Mouse (Mus musculus) cerebellum, adult 8-10 months (tissue): ENCODE measurements around the gene Gtf2ird1.
"Not testable (repeated sequence)": the region's sequence is repeated elsewhere in the genome, so short reads cannot be mapped to it uniquely, and the experiment has no call there.

Experiments
- DNase-seq: peaks from one replicate; pipeline ENCODE4 v3.0.0; 2022

Gtf2ird1 gene

DNA sequence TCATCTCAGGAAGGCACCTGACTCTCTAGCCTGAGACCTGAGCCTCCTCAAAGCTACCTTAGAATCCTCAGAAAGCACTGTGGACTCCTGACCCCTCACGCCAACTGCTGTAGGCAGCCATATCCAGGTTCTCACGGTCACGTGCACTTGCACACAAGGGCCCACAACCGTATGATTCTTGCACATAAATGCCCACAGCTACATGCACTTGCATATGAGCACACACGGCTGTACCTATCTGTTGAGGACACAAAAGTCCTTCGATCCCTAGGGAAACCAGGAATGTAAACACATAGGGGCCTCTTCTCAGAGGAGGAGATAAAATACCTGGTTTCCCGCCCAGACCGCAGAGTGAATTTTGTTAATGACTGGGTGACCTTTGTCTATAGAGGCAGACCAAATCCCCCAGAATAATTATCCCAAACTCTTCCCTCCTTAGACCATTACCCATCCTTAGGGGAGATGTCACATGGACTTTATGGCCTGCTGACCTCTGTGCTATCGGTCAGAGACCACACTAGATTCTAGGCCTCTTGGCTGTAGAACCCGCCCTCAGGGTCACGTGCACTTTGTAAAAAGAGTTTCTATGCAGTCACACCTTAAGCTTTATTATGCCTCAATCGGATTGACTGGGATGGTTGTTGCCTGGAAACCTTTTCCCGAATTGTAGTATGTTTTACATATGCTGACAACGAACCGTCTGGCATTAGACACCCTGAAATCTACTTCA, 58.9 kb downstream of the Gtf2ird1 start:
- no peak for DNase-seq

DNA sequence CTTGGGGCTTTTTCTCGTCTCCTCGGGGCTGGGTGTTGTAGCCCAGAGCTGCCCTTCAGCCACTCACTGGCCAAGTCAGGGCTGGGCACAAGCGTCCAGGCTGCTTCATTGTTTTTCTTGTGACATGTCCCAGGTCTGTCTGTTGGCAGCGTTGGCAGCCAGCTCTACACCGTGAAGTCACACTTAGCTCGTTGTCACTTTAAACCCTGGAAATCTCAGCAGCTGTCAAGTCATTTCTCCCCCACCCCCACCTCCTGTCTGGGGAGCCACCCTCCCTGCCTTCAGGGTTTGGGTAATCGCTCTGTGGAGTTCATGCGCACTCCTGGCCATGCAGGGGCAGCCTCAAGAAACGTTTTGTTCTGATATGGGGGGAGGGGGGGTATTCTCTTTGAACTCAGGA, 60.0 kb downstream of the Gtf2ird1 start:
- DNase-seq: no peak

DNA sequence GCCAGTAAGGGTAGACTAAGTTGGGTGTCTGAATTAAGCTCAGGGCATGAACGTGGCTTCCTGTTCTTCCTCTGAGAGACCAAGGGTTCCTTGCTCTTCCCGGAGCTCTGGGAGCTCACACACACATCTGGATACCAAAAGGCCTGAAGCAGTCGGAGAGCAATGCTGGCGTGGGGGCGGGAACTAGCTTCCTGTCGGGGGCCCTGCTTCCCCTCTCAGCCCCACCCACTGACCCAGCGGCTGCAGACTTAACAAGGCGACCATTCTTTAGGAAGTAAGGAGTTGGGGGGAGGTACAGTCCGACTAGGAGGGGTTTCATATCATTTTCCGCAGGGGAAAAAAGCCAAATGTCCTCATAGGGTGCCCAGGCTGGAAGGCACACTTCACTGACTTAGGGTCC, 61.9 kb downstream of the Gtf2ird1 start:
- no peak for DNase-seq

DNA sequence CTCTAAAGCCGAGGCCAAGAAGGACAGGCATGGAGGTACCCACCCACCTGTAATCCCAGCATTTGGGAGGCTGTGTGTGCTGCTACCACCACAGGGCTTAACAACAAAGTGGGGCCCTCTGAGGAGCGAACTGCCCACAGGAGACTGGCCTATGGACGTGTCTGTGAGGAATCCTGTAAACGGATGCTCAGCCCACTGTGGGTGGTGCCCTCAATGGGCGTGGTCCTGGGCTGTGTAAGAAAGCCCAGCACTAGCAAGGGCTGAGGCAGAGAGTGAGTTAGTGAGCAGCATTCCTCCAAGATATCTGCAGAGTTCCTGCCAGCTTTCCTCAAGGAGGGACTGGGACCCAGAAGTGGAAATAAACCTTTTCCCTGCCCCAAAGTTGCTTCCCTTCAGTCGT, 62.9 kb downstream of the Gtf2ird1 start:
- no peak for DNase-seq

DNA sequence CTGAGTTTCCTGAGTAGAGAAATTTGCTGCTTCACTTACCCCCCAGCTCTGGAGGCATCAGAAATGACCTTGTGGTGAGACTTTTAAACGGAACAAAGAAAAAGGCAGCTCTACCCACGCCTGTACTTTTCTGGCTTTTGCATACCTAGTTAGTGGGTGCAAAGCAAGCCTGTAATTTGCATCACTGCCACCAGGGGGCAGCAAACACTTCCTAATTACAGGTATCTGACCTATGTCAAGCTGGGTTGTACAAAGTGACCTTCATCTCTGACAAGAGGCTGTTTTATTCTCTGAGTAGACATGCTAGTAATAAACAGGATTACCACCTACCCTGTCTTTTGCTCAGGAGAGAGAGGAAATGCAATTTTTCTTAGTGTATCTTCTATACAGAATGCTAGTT, 71.4 kb downstream of the Gtf2ird1 start:
- DNase-seq: peak; percentile 67

DNA sequence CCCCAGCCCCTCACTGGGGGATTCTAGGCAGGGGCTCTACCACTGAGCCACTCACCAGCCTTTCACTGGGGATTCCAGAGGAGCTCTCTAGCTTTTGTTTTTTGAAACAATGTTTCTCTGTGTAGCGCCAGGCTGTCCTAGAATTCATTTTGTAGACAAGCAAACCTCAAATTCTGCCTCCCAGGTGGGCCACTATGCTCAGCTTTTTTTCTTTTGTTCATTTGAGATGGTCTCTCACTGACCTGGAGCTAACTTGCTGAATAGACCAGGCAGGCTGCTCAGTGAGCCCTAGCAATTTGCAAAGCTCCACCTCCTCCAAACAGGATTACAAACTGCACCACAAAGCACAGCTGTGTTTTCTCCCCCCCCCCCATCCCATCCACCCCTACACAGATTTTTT, 81.3 kb downstream of the Gtf2ird1 start:
- no peak for DNase-seq

DNA sequence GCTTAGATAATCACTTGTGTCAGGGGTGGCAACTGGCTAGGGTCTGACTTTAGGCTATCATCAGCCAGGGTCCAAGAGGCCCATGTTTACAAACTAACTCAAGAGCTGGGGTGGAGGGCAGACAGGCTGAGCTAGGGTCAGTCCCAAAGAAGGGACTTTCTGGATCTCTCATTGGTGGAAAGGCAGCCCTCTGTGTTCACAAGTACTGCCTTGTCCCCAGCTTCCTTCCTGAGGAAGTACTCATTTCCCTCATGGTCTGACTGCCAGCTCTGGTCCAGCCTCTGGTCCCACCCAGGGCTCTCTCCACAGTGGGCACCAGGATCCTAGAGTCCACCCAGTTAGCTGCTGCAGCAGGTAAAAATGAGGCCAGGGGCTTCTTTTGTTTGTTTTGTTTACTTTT, 82.0 kb downstream of the Gtf2ird1 start:
- no peak for DNase-seq

DNA sequence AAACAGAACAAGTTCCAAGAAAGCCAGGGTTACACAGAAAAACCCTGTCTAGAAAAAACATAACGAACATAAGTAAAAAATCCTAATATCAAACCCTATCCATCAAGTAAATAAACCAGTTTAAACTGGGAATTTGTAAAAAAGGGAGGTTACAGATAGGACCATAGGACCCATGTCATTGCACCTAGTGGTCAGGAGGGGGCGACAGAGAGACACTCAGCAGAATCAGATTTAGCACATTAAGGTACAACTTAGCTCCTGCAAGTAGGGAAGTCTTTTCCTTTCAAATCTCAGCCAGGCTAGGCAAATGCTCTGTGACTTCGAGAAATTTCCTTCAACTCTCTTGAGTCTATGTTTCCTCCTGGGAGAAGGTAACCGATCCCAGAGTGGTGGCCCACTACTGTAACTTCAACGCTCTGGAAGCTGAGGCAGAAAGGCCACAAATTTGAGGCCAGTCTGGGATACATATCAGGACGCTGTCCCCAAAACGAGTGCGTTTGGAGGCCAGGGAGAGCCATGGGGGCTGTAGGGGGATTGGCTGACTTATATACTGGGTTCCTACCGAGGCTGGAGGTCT, 82.5 kb downstream of the Gtf2ird1 start:
- peak; percentile 50 for DNase-seq

DNA sequence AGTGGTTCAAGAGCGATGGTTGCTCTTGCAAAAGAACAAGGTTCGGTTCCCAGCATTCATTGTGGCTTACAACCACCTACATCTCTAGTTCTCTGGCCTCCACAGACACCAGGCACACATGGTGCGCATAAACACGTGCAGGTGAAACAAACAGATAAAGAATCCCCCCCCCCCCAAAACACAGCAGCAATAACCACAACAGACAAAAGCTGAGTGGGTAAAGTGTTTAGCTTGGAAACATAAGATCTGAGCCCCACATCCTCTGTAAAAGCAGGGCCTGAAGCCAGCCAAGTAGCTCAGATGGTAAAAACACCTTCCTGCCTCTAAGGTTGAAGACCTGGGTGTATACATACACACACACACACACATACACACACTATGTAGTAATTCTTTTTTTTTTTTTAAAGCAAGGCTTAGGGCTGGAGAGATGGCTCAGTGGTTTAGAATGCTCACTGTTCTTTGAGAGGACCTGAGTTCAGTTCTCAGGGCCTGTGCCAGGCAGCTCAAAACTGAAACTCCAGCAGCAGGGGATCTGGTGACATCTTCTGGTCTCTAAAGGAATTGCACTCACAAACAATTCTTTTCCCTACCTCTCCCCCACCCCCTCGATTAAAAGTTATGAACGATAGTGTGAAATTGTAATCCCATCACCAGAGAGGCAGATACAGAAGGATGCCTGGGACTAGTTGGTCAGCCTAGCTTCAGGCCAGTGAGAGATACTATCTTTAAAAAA, 83.4 kb downstream of the Gtf2ird1 start:
- no peak for DNase-seq

DNA sequence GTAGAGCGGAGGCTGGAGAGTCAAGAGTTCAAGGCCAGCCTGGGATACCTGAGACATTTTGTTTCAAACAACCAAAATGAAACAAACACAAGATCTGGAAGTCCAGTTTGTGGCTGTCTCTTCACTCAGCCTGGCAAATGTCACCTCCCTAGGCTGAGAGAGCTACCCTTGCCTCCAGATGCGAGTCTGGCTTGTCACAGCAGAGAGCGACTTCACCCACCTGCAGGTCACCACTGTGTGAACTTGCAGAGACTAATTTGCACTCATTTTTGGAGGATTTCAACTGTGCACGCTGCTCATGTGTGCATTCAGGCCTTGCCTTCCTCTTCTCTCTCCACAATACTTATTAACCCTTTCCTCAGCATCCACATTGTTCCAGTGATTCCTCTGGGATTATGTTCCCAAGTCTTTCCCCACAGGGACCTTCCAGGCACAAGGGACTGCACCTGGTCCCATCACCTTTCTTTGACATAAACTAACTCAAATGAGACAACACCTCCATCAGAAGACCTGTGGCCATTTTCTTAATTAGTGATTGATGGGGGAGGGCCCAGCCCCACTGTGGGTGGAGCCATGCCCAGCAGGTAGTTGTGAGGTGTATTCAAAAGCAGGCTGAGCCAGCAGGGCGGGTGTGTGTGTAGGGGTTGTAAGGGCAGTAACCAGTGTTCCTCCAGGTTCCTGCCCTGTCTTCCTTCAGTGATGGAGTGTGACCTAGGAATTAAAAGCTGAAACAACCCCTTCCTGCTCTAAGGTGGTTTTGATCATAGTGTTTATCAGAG, 84.8 kb downstream of the Gtf2ird1 start:
- DNase-seq: no peak

DNA sequence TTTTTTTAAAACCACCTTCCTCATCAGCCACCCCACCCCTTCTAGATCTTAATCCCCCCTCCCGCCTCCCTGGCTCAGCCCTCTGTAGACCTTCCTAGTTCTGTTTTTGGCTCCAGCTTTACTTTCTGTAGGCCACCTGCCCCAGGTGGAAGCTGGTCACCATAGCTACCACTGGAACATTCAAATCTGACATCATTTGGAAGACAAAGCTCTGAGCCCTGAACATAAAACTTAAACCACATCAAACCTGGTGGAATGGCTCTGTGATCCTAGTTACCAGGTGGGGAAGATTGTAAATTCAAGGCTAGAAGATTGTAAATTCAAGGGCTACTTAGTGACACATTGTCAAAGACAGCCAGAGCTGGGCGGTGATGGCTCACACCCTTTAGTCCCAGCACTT, 85.7 kb downstream of the Gtf2ird1 start:
- no peak for DNase-seq

DNA sequence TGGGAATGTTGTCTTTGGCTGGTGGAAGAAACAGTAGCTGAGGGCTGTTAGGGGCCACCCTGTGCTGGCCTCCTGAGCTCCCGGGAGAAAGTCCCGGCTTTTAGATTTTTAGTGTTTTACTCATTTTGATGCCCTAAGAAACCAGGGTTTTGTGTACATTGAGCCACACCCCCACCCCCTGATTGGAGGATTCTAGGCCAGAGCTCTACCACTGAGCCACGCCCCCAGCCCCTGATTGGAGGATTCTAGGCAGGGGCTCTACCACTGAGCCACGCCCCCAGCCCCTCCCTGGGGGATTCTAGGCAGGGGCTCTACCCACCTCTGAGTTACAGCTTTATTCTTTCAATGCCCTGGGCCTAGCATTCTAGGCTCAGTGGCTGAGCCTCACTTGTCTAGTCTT, 97.4 kb downstream of the Gtf2ird1 start:
- no peak for DNase-seq

DNA sequence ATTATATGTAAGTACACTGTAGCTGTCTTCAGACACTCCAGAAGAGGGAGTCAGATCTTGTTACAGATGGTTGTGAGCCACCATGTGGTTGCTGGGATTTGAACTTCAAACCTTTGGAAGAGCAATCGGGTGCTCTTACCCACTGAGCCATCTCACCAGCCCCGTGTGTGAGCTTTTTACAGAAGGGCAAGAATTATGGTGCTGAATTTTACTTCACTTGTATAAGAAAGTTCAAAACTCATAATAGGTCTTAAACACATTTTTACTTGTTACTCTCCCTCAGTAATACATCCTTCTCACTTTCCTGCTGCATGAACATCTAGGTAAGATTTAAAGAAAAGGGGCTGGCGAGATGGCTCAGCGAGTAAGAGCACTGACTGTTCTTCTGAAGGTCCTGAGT, 101.1 kb downstream of the Gtf2ird1 start:
- DNase-seq: not testable (repeated sequence)

DNA sequence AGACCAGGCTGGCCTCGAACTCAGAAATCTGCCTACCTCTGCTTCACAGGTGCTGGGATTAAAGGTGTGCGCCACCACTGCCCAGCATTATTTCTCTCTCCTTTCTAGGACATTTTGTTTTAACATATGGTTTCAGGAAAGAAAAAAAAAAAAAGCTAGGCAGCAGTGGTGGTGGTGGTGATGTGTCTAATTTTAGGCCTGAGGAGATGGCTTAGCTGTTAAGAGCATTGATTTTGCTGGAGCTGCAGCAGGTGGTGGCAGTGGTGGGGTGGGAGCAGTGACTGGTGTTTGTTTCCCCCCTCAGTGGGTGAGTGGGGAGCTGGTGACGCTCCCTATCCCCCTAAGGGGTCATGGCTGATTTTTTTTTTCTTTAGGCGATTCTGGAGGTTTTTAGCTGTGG, 103.4 kb downstream of the Gtf2ird1 start:
- DNase-seq: no peak

DNA sequence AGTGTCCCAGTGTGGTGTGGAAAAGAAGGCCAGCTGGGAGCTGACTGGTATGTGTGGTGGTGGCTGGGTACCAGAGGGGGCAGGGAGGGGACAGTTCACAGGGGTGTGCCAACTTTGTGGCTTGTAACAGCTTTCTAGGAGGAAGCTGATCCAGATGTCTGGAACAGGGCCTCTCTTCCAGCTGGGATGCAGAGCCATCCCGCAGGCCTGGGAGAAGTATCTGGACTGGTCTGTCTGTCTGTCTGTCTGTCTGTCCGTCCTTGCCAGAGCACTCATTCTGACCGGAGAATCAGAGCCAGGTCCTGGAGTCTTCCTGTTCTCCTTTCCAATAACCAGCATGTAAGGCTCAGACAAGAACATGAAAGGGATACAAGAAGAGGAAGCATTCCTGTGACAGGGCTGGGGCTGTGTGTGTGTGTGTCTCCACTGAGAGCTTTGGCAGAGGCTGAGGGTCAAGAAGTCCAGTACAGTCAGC, 104.0 kb downstream of the Gtf2ird1 start:
- DNase-seq: no peak

DNA sequence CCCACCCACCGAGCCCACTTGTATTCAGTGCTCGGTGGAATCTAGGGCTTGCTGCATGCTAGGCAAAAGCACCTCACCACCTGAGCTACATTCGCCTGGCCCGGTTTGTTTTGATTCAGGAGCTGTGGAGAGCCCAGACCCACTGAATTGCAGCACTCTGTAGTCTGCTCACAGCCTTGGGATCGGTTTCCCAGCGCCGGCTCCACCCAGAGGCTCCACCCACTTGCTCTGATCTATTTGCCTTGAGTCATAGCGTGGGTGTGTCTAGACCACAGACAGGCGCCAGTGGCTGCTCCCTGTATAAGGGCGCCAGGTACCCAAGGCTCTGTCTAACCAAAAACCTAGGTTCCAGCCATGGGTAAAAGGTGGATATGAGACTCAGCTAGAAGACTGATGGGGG, 105.9 kb downstream of the Gtf2ird1 start:
- DNase-seq: no peak

DNA sequence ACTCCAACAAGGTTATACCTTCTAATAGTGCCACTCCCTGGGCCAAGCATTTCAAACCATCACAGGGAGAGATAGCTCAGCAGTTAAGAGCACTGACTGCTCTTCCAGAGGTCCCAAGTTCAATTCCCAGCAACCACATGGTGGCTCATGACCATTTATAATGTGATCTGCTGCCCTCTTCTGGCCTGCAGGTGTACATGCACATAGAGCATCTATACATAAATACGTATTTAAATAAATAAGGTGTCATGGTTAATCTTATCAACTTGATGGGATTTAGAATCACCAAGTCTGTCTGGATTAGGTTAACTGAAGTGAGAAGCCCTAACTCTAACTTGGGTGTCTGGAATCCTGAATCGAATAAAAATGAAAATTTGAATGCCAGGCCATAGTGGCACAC, 109.5 kb downstream of the Gtf2ird1 start:
- peak; percentile 10 for DNase-seq

DNA sequence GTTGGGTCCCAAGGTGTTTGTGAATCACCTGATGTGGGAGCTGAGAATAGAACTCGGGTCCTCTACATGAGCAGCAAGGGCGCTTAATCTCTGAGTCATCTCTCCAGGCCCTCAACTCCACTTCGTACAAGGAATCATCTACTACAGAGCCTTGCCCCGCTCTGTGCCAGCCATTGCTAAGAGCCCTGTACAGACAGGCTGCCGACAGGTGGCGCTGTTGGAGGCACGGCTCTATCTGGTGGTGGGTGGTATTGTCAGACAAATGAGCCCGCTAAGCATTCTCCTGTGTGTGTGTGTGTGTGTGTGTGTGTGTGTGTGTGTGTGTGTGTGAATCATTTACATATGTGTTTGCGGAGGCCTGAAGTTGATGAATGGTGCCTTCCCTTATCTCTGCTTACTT, 111.1 kb downstream of the Gtf2ird1 start:
- no peak for DNase-seq

DNA sequence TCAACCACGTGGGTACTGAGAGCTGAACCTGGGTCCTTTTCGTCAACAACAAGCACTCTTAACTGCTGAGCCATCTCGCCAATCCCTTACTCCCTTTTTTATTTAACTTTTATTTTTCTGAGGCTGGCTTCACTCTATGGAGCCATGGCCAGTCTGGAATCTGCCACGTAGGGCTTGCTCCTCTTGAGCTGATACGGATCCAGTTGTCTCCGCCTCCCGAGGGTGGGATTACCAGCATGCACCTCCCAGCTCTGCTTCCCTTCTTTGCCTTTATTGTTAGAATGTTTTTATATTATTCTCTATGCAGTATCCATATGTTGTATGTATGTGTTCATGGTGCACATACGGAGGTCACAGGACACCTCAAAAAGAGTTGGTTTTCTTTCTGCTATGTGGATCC, 112.4 kb downstream of the Gtf2ird1 start:
- DNase-seq: no peak

DNA sequence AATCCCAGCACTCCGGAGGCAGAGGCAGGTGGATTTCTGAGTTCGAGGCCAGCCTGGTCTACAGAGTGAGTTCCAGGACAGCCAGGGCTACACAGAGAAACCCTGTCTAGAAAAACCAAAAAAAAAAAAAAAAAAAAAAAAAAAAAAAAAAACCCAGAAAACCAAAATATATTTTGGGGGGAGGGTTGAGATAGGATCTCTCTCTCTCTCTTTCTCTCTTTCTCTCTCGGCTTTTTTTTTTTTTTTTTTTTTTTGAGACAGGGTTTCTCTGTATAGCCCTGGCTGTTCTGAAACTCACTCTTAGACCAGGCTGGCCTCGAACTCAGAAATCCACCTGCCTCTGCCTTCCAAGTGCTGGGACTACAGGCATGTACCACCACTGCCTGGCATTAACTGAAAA, 113.0 kb downstream of the Gtf2ird1 start:
- not testable (repeated sequence) for DNase-seq

DNA sequence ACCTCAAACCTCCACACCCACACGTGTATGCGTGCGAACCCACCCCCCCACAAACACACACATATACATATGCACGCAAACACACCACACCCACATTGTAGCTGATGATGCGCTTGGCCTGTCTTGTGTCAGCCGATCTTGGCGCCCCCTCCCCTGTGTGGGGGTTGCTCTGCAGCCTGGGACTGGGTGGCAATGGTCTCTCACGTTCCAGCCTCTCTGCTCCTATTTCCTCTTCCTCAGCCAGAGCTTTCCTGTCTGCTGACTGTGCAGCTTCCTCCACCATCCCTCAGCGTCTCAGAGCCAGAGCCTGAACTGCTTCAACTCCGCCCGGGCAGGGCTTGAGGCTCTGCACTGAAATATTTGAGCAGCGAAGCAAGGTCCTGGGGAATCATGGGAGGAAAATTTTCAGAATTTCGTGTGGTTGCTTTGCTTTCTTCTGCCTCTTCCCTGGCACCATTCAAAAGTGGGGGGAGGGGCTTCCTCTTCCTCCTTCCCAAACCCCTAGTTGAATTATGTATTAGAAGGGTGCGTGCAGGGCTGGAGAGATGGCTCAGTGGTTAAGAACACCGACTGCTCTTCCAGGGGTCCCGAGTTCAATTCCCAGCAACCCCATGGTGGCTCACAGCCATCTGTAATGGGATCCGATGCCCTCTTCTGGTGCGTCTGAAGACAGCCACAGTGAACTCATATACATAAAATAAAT, 113.9 kb downstream of the Gtf2ird1 start:
- no peak for DNase-seq

DNA sequence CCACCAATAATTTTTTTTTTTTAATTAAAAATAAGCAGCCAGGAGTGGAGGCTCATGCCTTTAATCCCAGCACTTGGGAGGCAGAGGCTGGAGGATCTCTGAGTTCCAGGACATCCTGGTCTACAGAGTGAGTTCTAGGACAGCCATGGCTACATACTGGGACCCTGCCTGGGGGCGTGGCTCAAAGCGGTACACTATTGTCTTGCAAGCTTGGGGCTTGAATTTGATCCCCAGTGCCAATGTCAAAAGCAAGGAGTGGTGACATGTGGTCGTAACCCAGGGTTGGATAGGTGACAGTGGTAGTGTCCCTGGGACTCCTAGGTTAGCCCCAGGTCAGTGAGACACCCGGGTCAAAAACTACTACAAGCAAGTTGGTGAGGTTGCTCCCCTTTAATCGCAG, 114.8 kb downstream of the Gtf2ird1 start:
- DNase-seq: no peak

DNA sequence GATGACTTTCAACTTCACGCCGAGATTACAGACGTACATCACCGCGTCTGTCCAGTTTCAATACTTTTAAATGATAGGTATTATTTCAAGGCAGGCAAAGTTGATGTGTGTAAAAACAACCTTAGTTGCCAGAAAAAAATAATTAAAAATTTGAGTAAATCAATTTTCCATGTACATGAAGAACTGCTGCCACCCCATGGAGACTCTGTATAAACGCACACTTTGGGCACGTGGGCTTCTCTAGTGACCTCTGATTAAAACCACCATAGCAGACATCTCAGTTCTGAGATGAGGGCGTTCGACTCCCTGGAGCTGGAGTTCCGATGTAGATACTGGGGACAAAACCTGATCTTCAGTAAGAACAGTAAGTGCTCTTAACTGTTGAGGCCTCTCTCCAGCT, 115.2 kb downstream of the Gtf2ird1 start:
- no peak for DNase-seq
